Mouse (Mus musculus): ENCODE measurements around the gene Txndc11. TPM values are rescaled to one million over a fixed set of nuclear protein-coding genes. Genes with fewer than 3 reads are reported as not detected.
A peak's percentile ranks its signal among the peaks of the same experiment; 100 is the strongest.

Gene Txndc11
- total RNA-seq, 4 experiments from 2014 or later, result 27.5 to 31.0 (median 29.2) TPM

DNA sequence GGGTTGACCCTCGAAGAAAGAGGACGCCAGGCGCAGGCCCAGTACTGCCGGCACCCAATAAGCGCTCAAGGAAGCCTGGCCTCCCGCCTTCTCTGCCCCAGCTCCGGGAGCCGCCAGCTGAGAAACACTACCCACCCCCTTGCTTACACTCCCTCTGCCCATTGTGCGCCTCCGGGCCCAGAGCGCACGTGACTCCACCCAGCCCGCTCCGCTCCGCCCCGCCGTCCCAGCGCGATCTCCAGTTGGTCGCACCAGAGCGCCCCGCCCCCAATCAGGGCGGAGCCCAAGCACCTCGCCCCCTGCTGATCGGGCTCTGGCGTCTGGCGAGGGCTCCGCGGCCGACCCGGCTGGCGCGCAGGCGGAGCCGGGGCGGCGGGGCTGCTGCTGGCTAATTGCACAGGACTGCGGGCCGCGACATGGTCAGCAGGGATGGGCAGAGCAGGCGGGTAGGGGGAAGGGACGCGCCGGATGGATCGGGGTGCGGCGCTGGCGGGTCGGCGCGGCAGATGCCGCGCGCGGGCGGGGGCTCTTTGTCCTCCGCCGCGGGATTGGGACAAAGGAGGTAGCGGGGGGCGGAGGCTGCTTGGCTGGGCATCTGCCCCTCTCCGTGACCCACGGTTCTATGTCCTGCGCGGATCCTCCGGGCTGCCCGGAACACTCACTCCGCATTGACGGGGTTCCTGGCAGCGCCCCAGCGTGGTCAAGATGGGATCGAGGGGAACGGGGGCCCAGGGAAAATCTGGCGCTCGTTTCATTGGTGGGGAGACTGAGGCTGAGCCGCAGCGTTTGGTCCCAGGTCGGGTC, 68.2 kb downstream of the Txndc11 start, which contains the start of gene Litaf:
TSS of gene Litaf (minus strand) at position 129 of the 804 bp plus-strand sequence.
- DNase-seq (ENCODE audit: low spot score in 2 of 2), result peak; percentile 96

DNA sequence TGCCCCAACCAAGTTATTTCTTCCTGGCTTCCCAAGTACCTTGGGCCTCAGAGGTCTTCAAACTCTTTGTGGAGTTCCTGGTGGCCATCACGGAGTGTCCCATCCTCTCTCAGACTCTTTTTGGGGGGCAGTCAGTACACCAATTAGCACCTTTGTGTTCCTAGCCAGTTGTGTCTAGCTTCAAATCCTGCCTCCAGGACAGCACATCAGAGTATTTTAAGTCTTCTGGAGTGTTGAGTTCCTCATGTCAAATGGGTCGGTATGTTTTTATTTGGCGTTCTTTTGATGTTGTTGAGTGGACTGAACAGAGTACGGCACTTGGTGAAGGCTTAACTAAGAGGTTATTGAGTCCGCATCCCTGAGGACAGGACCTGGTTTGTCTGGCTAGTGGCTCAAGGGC, 69.0 kb downstream of the Txndc11 start:
- no peak for DNase-seq (ENCODE audit: low spot score in 2 of 2)

DNA sequence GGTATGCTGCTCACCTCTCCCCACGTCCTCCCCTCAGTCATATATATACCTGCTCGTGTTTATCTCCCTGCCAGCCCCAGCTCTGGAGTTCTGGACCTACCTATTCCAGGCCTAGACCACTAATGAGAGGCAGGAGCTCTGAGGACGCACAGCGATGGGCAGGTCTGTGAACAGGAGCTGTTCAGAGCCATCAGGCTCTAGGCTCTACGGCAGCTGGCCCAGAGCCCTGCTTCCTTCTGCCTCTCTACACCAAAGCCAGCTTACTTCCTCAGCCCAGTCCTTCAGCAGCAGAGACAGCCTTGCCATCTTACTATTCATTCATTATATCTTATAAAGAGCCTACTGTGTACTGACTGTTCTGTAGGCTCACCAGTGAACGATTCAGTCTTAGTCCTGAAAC, 69.7 kb downstream of the Txndc11 start:
- DNase-seq (ENCODE audit: low spot score in 2 of 2), result no peak

DNA sequence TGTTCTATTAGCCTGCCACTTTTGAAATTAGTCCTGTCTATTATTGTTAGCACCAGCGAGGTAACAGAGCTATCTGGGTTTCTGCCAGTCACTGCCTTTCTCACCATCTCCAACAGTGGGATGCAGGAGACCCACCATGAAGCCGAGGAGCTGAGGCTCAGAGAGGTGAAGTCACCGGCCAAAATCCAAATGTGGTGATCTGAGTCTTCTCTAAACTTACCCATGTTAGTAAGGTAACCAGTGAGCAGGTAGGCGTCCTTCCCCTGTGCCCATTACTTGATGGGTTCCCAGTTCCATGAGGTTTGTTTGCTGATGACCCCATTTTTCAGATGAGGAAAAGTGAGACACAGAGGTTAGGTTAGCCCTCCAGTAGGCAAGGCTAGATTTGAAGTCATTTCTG, 70.1 kb downstream of the Txndc11 start:
- no peak for DNase-seq (ENCODE audit: low spot score in 2 of 2)

DNA sequence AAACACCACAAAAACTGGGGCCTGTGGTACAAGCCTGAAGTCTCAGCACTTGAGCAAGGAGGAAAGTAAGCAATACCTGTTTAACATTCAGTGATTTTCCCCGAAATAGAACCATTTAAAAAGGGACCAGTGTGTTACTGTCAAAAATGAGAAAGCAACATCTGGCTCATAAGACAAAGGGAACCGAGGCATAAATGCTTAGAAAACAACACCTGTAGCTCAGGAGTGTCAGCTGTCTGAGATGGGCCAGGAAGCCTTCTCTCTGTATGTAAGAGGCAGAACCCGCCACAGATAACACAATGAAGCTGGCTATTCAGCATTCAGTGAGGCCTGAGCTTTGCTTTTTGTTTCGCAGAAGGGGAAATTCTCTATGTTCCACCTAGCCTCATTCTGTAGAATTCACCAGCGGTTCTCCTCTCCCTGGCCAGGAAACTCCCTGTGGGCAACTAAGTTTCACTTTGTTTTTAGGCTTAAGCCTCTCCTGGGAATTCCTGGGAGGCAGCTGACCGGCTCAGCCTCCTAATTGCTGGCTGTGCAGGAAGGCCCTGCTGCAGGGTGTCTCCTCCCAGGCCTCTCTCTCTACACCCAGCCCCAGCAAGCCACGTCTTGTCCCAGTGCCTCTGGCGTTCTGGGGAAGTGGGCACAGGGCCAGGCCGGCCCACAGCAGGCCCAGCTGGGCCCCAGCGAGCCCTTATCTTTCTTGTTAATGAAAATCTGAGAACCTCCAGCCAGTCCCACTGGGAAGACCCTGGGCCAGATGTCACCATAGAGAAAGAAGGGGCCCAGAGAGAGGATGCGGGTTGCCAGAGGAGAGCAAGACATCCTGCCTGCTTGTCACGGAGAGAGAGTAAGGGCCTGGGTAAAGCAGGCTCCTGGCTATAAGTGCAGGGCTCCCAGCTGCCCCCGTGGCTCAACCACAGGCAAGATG, 71.4 kb downstream of the Txndc11 start:
- DNase-seq (ENCODE audit: low spot score in 2 of 2), result peak in 1 of 2 experiments; percentile 47

DNA sequence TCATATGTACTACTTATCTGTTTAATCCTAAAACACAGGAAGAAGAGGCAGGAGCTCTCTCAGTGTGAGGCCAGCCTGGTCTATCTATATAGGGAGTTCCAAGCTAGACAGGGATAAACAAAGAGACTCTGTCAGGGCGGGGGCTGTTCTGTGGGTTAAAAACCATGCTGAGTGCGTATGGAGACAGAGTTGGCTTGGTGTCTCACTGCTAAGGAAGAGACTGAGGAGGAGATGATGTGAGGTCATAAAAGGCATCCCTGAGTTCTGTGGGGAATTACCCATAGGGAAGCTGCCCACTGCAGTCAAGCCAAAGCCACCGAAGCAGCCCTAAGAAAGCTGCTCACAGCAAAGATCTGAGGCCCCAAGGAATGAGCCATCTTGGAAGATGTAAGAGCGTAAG, 73.8 kb downstream of the Txndc11 start, which contains the start of gene Snn:
TSS of gene Snn (plus strand) at position 301 of the 400 bp plus-strand sequence.
- DNase-seq (ENCODE audit: low spot score in 2 of 2), result no peak

DNA sequence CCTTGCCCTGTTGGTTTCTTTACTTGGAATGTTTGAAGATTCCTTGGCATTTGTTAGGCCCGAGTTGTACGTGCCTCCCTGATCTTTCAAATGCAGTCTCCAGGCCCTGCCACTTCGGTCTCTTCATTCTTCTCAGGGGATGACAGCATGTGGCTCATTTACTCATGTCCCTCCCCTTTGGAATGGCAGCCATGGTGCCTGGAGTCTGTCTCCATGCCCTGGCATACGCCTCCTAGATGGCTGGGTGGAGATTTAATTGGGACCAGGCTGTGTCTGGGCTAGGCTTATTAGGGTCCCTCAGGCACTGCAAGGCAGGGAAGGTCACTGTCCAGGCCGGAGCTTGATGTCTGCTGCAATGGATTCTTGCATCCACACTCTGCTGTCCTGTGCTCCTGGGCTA, 78.5 kb downstream of the Txndc11 start:
- DNase-seq (ENCODE audit: low spot score in 2 of 2), result no peak

- DNase-seq (ENCODE audit: low spot score in 2 of 2), result no peak
Observed at GRCm38 (mm10) chr16:11054871-11055270, 79.6 kb downstream of the Txndc11 start.

DNA sequence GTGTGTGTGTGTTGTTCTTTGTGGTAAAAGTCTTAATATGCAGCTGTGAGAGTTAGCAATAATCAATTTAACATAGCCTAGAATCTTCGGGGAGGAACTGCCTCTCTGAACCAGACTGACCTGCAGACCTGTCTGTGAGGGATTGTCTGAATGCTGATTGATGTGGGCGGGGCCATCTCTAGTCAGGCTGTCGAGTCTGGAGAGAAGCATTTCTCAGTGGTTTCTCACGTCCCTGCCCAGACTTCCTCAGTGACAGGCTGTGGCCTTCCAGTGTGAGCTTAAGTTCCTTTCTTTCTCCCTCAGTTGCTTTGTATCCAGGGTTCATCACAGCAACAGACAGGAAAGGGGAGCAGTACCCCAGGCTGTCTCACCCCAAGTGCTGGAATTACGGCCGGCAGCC, 80.0 kb downstream of the Txndc11 start:
- no peak for DNase-seq (ENCODE audit: low spot score in 2 of 2)

GRCm38 (mm10) chr16:11051134-11051533, 83.3 kb downstream of the Txndc11 start:
- no peak for DNase-seq (ENCODE audit: low spot score in 2 of 2)

DNA sequence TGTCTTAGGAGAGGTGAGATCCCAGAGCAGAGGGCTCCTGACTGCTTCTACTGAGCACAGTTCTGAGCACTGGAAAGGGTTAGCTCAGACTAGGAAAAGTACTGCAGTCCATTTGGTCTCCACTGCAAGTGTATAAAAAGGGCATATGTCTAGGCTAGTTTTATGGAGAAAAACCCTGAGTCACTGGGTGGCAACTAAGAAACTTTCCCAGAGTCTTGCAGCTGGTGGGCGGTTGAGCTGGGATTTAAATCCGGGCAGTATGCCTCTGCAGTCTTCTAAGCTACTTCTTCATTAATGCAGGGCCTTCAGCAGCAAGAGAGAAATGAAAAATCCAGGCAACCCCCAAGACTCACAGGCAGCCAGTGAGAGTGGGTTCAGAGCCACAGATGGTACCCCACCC, 84.2 kb downstream of the Txndc11 start:
- no peak for DNase-seq (ENCODE audit: low spot score in 2 of 2)

- no peak for DNase-seq (ENCODE audit: low spot score in 2 of 2)
Observed at GRCm38 (mm10) chr16:11047130-11047529, 87.3 kb downstream of the Txndc11 start.

DNA sequence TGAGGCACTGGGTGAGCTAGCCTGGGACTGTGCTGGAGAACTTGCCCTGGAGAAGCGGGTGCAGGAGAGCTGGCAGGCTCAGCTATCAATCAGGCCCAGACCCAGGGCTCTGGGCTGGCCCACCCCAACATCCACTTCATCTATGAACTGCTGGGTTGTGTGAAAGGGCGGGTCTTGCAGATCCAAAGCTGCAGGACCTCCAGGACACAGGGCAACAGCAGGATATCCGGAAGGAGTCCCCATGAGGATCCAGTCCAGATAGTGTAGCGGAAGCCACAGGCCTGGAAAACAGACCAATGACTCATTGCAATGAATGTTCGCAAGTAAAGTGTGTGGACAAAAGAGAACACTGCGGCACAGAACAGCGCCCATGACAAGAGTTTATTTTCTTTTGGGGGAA, 88.0 kb downstream of the Txndc11 start:
- DNase-seq (ENCODE audit: low spot score in 2 of 2), result no peak

GRCm38 (mm10) chr16:11043239-11043638, 91.2 kb downstream of the Txndc11 start:
- DNase-seq (ENCODE audit: low spot score in 2 of 2), result no peak

DNA sequence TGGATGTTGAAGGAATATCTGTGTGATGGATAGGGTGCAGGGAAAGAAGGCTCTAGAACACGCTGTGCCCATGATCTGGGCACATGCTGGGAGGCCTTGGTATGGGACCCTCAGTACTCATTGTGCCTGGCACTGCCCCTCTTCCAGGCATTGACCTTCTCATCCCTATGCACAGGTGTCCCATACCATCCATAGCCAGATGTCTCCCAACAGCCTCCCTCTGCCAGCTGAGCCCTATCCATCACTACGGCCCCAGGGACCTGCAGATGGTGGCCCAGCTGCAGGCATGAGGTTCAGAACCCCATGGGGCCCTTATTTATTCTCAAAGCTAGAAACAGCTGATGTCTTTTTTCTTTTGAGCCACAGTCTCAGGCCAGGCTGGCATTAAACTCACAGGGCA, 93.8 kb downstream of the Txndc11 start:
- no peak for DNase-seq (ENCODE audit: low spot score in 2 of 2)

DNA sequence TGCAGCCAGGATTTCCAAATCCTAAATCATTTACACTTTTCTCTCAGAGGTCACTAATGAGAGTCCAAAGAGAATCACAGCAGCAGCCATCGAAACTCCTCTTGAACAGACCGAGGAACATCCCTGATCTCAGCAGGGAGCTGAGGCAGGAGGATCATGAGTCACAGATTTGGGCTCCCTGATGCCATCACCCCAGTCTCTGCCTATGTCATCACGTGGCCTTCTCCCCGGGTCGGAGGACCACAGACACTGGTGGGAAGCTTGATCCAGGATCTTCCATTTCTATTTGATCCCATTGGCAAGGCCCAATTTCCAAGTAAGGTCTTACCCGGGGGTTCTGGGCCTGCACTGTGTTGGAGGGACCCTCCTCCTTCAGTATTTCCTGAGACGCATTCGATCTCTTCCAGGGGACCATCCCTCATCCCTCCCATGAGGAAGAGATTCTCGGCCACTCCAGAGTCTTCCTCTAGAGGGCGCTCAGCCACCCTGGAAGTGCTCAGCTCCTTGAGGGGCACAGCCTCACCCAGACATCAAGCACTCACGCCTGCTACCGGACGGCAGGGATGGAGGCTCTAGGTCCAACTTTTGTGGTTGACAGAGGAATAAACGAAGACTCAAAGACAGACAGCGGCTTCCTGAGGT, 98.5 kb downstream of the Txndc11 start:
- DNase-seq (ENCODE audit: low spot score in 2 of 2), result peak; percentile 26 to 61

DNA sequence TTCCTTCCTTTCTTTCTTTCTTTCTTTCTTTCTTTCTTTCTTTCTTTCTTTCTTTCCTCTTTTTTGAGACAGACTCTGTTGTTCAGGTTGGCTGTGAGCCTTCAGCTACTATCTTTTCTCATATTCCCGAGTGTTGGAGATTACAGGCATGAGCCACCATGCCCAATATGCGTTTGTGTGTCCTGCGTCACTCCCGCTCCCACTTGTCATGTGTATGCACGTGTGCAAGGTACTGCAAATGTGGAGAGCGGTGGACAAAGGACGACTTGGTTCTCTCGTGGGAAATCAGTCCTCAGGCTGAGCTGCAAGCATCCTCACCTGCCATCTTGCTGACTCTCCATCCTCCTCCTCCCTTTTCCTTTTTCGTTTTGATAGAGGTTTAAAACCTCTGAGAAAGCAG, 99.2 kb downstream of the Txndc11 start:
- no peak for DNase-seq (ENCODE audit: low spot score in 2 of 2)

DNA sequence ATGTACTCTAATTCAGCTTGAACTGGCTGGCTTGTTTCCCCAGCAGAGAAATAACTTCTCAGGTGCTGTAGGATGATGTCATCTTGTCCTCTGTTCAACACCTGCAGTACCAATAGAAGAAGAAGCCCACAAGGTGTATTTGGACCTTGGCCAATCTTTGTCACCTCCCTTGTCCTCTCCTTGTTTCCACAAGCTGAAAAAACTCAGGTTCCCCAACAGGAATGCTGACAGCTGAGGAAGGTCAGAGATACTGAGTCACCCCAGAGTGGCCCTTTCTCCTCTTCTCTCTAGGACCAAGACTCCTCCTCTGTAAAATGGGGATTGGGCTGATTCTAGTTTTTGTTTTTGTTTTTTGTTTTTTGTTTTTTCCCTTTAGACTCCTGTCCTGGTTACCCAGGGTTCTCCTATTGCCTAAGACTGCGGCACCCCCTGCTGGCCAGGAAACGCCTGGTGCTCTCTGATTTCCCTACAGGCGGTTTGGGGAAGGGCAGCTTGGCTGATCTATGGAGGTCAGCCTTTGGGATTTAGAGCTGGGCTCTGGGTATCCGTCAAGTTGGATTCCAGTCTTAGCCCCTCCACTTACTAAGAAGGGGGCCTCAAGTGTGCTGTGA, 100.2 kb downstream of the Txndc11 start:
- DNase-seq (ENCODE audit: low spot score in 2 of 2), result peak; percentile 71 to 83

- DNase-seq (ENCODE audit: low spot score in 2 of 2), result no peak
Observed at GRCm38 (mm10) chr16:11031320-11031719, 103.1 kb downstream of the Txndc11 start.

DNA sequence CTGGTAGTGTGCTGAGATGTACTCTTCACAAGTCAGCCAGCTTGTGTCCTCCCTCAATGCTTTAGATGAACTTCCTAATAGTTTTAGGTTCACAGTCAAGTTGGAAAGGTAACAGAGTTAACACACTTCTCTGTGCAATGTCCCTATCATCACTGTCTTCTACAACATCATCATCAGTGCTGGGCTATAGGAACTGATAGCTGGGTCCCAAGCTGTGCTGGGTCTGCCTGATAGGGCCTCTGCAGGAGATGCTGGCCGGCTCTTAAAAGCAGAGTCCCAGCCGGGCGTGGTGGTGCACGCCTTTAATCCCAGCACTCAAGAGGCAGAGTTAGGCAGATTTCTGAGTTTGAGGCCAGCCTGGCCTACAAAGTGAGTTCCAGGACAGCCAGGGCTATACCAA, 103.6 kb downstream of the Txndc11 start:
- DNase-seq (ENCODE audit: low spot score in 2 of 2), result no peak

GRCm38 (mm10) chr16:11028206-11028605, 106.2 kb downstream of the Txndc11 start:
- DNase-seq (ENCODE audit: low spot score in 2 of 2), result no peak
